Mouse (Mus musculus) MEL (cell line): ENCODE results near the gene Olfr91.

Experiments
- CHD2 ChIP-seq: IDR thresholded peaks from 2 replicates; pipeline ENCODE4 v1.6.1; 2011; ENCODE audit warnings: low read length, improper control_type of control experiment
- CTCF ChIP-seq, 3 experiments: IDR thresholded peaks in 2 of 3; conservative IDR thresholded peaks in 1 of 3; 2 replicates each; pipeline ENCODE4 v1.5.1; 2011 to 2012; ENCODE audit warnings: low read length in 3 of 3, low read depth in 2 of 3, mild to moderate bottlenecking in 2 of 3, improper control_type of control experiment in 1 of 3, inconsistent platforms in 1 of 3, mixed read lengths in 1 of 3, moderate library complexity in 1 of 3; ENCODE audit not compliant: control insufficient read depth in 1 of 3, insufficient read depth in 1 of 3, poor library complexity in 1 of 3, severe bottlenecking in 1 of 3
- E2F4 ChIP-seq: IDR thresholded peaks from 2 replicates; pipeline ENCODE4 v1.6.1; 2011; ENCODE audit warnings: low read depth, low read length, improper control_type of control experiment, borderline replicate concordance
- ELF1 ChIP-seq: IDR thresholded peaks from 2 replicates; pipeline ENCODE4 v1.6.1; 2014; ENCODE audit warnings: low read depth, mild to moderate bottlenecking, inconsistent platforms, low read length, improper control_type of control experiment, moderate library complexity
- JUND ChIP-seq: IDR thresholded peaks from 2 replicates; pipeline ENCODE4 v1.6.1; 2011; ENCODE audit warnings: low read depth, mild to moderate bottlenecking, improper control_type of control experiment, low read length
- MAFK ChIP-seq: IDR thresholded peaks from 2 replicates; pipeline ENCODE4 v1.6.1; 2011; ENCODE audit warnings: low read depth, mild to moderate bottlenecking, low read length, improper control_type of control experiment, borderline replicate concordance
- MAX ChIP-seq: IDR thresholded peaks from 2 replicates; pipeline ENCODE4 v1.6.1; 2011; ENCODE audit warnings: low read length, improper control_type of control experiment
- MXI1 ChIP-seq: IDR thresholded peaks from 2 replicates; pipeline ENCODE4 v1.6.1; 2011; ENCODE audit warnings: mild to moderate bottlenecking, low read depth, low read length, improper control_type of control experiment
- POLR2A ChIP-seq, 2 experiments: IDR thresholded peaks; 2 replicates each; pipeline ENCODE4 v1.6.1; 2011 to 2012; ENCODE audit warnings: low read length in 2 of 2, mild to moderate bottlenecking in 2 of 2, control low read depth in 1 of 2, improper control_type of control experiment in 1 of 2, low read depth in 1 of 2, moderate library complexity in 1 of 2; ENCODE audit not compliant: control insufficient read depth in 1 of 2, insufficient read depth in 1 of 2, poor library complexity in 1 of 2
- POLR2AphosphoS5 ChIP-seq: IDR thresholded peaks from 2 replicates; pipeline ENCODE4 v1.6.1; 2012; ENCODE audit warnings: low read depth, borderline replicate concordance, mild to moderate bottlenecking, inconsistent platforms, low read length, moderate library complexity, mixed read lengths
- SIN3A ChIP-seq: IDR thresholded peaks from 2 replicates; pipeline ENCODE4 v1.6.1; 2012; ENCODE audit warnings: low read length, improper control_type of control experiment, inconsistent platforms
- TAL1 ChIP-seq: IDR thresholded peaks from 2 replicates; pipeline ENCODE4 v1.6.1; 2012; ENCODE audit warnings: mild to moderate bottlenecking, inconsistent platforms, low read length, moderate library complexity, mixed read lengths

GRCm38 (mm10) chr17:37080119-37080518, 18.0 kb downstream of the Olfr91 start:
- no peak for TF ChIP-seq JUND
- no peak for TF ChIP-seq TAL1
- TF ChIP-seq CTCF (IDR thresholded peaks at IDR 0.05 in 2 of 3, conservative IDR thresholded peaks at IDR 0.05 in 1 of 3; ENCODE audit: control insufficient read depth in 1 of 3, insufficient read depth in 1 of 3, low read depth in 2 of 3, low read length in 3 of 3, poor library complexity in 1 of 3, severe bottlenecking in 1 of 3), result no peak
- TF ChIP-seq POLR2A (IDR thresholded peaks at IDR 0.05; ENCODE audit: control insufficient read depth in 1 of 2, insufficient read depth in 1 of 2, low read depth in 1 of 2, low read length in 2 of 2, poor library complexity in 1 of 2), result no peak
- no peak for TF ChIP-seq SIN3A
- no peak for TF ChIP-seq MAFK
- TF ChIP-seq MAX, result no peak
- TF ChIP-seq CHD2, result no peak
- TF ChIP-seq ELF1, result no peak
- TF ChIP-seq POLR2AphosphoS5, result no peak
- TF ChIP-seq MXI1, result no peak
- TF ChIP-seq E2F4, result no peak
